Mouse (Mus musculus): ENCODE results near the gene Krt9. TPM values are rescaled to one million over a fixed set of nuclear protein-coding genes. Genes with fewer than 3 reads are reported as not detected.
"Not testable (repeated sequence)": the region's sequence is repeated elsewhere in the genome, so short reads cannot be mapped to it uniquely, and the experiment has no call there.

Gene Krt9
- polyA plus RNA-seq (2015; fragmentation: Nextera tagmentation; extraction: Ambion mirVana), result not detected in 2 replicates

GRCm38 (mm10) chr11:100192992-100193391, at the start of gene Krt9:
Krt9 (minus strand) TSS chr11:100193246.
- peak; percentile 42; the same call in 1 of the 2 replicates for ATAC-seq (ENCODE audit: low FRiP score, low TSS enrichment)
- Histone ChIP-seq H3K27me3 (ENCODE audit: insufficient read depth, low read length) (no peaks in the 10 kb centered on the region; the same call in 1 of the 2 replicates), H3K4me3 (ENCODE audit: low read length) (no peak within 1 kb of the TSS), H3K4me1 (ENCODE audit: insufficient read depth, low read length) (no peaks in the 10 kb centered on the region), H3K36me3 (ENCODE audit: insufficient read depth, low read length) (no peaks in the 10 kb centered on the region), H3K27ac (ENCODE audit: low read length) (no peak within 1 kb of the TSS), H3K9me3 (ENCODE audit: low read length) (no peaks in the 10 kb centered on the region), H3K9ac (replicated peaks; ENCODE audit: low read length) (no peak within 1 kb of the TSS), H3K4me2 (replicated peaks; ENCODE audit: low read depth, low read length) (no peak within 1 kb of the TSS)
- WGBS, result 20% methylated on average over 9 of the region's 9 CpGs

- not testable (repeated sequence) for H3K27ac ChIP-seq (ENCODE audit: low read length); H3K36me3 ChIP-seq (ENCODE audit: insufficient read depth, low read length); ATAC-seq (ENCODE audit: low FRiP score, low TSS enrichment); H3K9me3 ChIP-seq (ENCODE audit: low read length); H3K4me3 ChIP-seq (ENCODE audit: low read length); H3K9ac ChIP-seq (replicated peaks; ENCODE audit: low read length); H3K27me3 ChIP-seq (ENCODE audit: insufficient read depth, low read length); H3K4me1 ChIP-seq (ENCODE audit: insufficient read depth, low read length); H3K4me2 ChIP-seq (replicated peaks; ENCODE audit: low read depth, low read length)
- WGBS, result 89% methylated on average over 4 of the region's 4 CpGs
These were observed 47.2 kb upstream of the Krt9 start for GRCm38 (mm10) chr11:100240272-100240671.

- no peak overlapping the region for H3K4me3 ChIP-seq (ENCODE audit: low read length)
- peaks cover 6% of the 10 kb centered on the region; the same call in 1 of the 2 replicates for H3K9me3 ChIP-seq (ENCODE audit: low read length)
- H3K4me1 ChIP-seq (ENCODE audit: insufficient read depth, low read length), result no peaks in the 10 kb centered on the region
- H3K27me3 ChIP-seq (ENCODE audit: insufficient read depth, low read length), result no peaks in the 10 kb centered on the region
- H3K27ac ChIP-seq (ENCODE audit: low read length), result no peak overlapping the region
- no peak for ATAC-seq (ENCODE audit: low FRiP score, low TSS enrichment)
- no peaks in the 10 kb centered on the region for H3K36me3 ChIP-seq (ENCODE audit: insufficient read depth, low read length)
- H3K4me2 ChIP-seq (replicated peaks; ENCODE audit: low read depth, low read length), result no peak overlapping the region
- H3K9ac ChIP-seq (replicated peaks; ENCODE audit: low read length), result no peak overlapping the region
- WGBS, result 65% methylated on average over 8 of the region's 8 CpGs
These were observed 28.7 kb upstream of the Krt9 start for GRCm38 (mm10) chr11:100221741-100222140.

GRCm38 (mm10) chr11:100219304-100219703, 26.3 kb upstream of the Krt9 start:
- no peak overlapping the region for H3K9ac ChIP-seq (replicated peaks; ENCODE audit: low read length)
- 87% methylated on average over 4 of the region's 4 CpGs for WGBS
- no peak overlapping the region for H3K4me2 ChIP-seq (replicated peaks; ENCODE audit: low read depth, low read length)
- no peak for ATAC-seq (ENCODE audit: low FRiP score, low TSS enrichment)
- no peak overlapping the region for H3K4me3 ChIP-seq (ENCODE audit: low read length)
- no peaks in the 10 kb centered on the region for H3K36me3 ChIP-seq (ENCODE audit: insufficient read depth, low read length)
- no peaks in the 10 kb centered on the region for H3K4me1 ChIP-seq (ENCODE audit: insufficient read depth, low read length)
- no peak overlapping the region for H3K27ac ChIP-seq (ENCODE audit: low read length)
- no peaks in the 10 kb centered on the region for H3K27me3 ChIP-seq (ENCODE audit: insufficient read depth, low read length)
- H3K9me3 ChIP-seq (ENCODE audit: low read length), result no peaks in the 10 kb centered on the region

- no peaks in the 10 kb centered on the region for H3K36me3 ChIP-seq (ENCODE audit: insufficient read depth, low read length)
- no peak overlapping the region for H3K27ac ChIP-seq (ENCODE audit: low read length)
- no peak overlapping the region for H3K4me3 ChIP-seq (ENCODE audit: low read length)
- H3K9ac ChIP-seq (replicated peaks; ENCODE audit: low read length), result no peak overlapping the region
- 49% methylated on average over 6 of the region's 6 CpGs for WGBS
- ATAC-seq (ENCODE audit: low FRiP score, low TSS enrichment), result no peak
- no peaks in the 10 kb centered on the region for H3K27me3 ChIP-seq (ENCODE audit: insufficient read depth, low read length)
- no peaks in the 10 kb centered on the region for H3K9me3 ChIP-seq (ENCODE audit: low read length)
- H3K4me1 ChIP-seq (ENCODE audit: insufficient read depth, low read length), result no peaks in the 10 kb centered on the region
- no peak overlapping the region for H3K4me2 ChIP-seq (replicated peaks; ENCODE audit: low read depth, low read length)
These were observed 15.5 kb upstream of the Krt9 start for GRCm38 (mm10) chr11:100208542-100208941.

GRCm38 (mm10) chr11:100207498-100207897, 14.5 kb upstream of the Krt9 start, which contains the start of gene Krt14:
Krt14 (minus strand) TSS chr11:100207548.
- Histone ChIP-seq H3K27ac (ENCODE audit: low read length) (no peak within 1 kb of the TSS), H3K4me1 (ENCODE audit: insufficient read depth, low read length) (no peaks in the 10 kb centered on the region), H3K9me3 (ENCODE audit: low read length) (no peaks in the 10 kb centered on the region), H3K9ac (replicated peaks; ENCODE audit: low read length) (no peak within 1 kb of the TSS), H3K27me3 (ENCODE audit: insufficient read depth, low read length) (no peaks in the 10 kb centered on the region), H3K4me2 (replicated peaks; ENCODE audit: low read depth, low read length) (no peak within 1 kb of the TSS), H3K36me3 (ENCODE audit: insufficient read depth, low read length) (no peaks in the 10 kb centered on the region), H3K4me3 (ENCODE audit: low read length) (no peak within 1 kb of the TSS)
- WGBS, result 77% methylated on average over 8 of the region's 8 CpGs
- ATAC-seq (ENCODE audit: low FRiP score, low TSS enrichment), result no peak

- Histone ChIP-seq H3K4me3 (ENCODE audit: low read length) (no peak overlapping the region), H3K27me3 (ENCODE audit: insufficient read depth, low read length) (no peaks in the 10 kb centered on the region), H3K4me1 (ENCODE audit: insufficient read depth, low read length) (no peaks in the 10 kb centered on the region), H3K36me3 (ENCODE audit: insufficient read depth, low read length) (no peaks in the 10 kb centered on the region), H3K9me3 (ENCODE audit: low read length) (no peaks in the 10 kb centered on the region), H3K9ac (replicated peaks; ENCODE audit: low read length) (no peak overlapping the region), H3K4me2 (replicated peaks; ENCODE audit: low read depth, low read length) (no peak overlapping the region), H3K27ac (ENCODE audit: low read length) (no peak overlapping the region)
- 12% methylated on average over 6 of the region's 6 CpGs for WGBS
- no peak for ATAC-seq (ENCODE audit: low FRiP score, low TSS enrichment)
These were observed 10.4 kb upstream of the Krt9 start for GRCm38 (mm10) chr11:100203448-100203847.

- Histone ChIP-seq H3K4me2 (replicated peaks; ENCODE audit: low read depth, low read length) (no peak overlapping the region), H3K9ac (replicated peaks; ENCODE audit: low read length) (no peak overlapping the region), H3K9me3 (ENCODE audit: low read length) (no peaks in the 10 kb centered on the region), H3K27me3 (ENCODE audit: insufficient read depth, low read length) (no peaks in the 10 kb centered on the region), H3K36me3 (ENCODE audit: insufficient read depth, low read length) (no peaks in the 10 kb centered on the region), H3K27ac (ENCODE audit: low read length) (no peak overlapping the region), H3K4me1 (ENCODE audit: insufficient read depth, low read length) (no peaks in the 10 kb centered on the region), H3K4me3 (ENCODE audit: low read length) (no peak overlapping the region)
- 80% methylated on average over 4 of the region's 4 CpGs for WGBS
- ATAC-seq (ENCODE audit: low FRiP score, low TSS enrichment), result no peak
These were observed 9.9 kb upstream of the Krt9 start for GRCm38 (mm10) chr11:100202906-100203305.

- no peaks in the 10 kb centered on the region for H3K9me3 ChIP-seq (ENCODE audit: low read length)
- 49% methylated on average over 8 of the region's 8 CpGs for WGBS
- H3K4me1 ChIP-seq (ENCODE audit: insufficient read depth, low read length), result no peaks in the 10 kb centered on the region
- H3K27me3 ChIP-seq (ENCODE audit: insufficient read depth, low read length), result no peaks in the 10 kb centered on the region
- H3K36me3 ChIP-seq (ENCODE audit: insufficient read depth, low read length), result no peaks in the 10 kb centered on the region
- ATAC-seq (ENCODE audit: low FRiP score, low TSS enrichment), result no peak
- no peak overlapping the region for H3K27ac ChIP-seq (ENCODE audit: low read length)
- no peak overlapping the region for H3K4me3 ChIP-seq (ENCODE audit: low read length)
- H3K9ac ChIP-seq (replicated peaks; ENCODE audit: low read length), result no peak overlapping the region
- H3K4me2 ChIP-seq (replicated peaks; ENCODE audit: low read depth, low read length), result no peak overlapping the region
These were observed 7.2 kb upstream of the Krt9 start for GRCm38 (mm10) chr11:100200104-100200820.

- no peaks in the 10 kb centered on the region for H3K27me3 ChIP-seq (ENCODE audit: insufficient read depth, low read length)
- H3K36me3 ChIP-seq (ENCODE audit: insufficient read depth, low read length), result no peaks in the 10 kb centered on the region
- H3K9ac ChIP-seq (replicated peaks; ENCODE audit: low read length), result no peak overlapping the region
- H3K4me1 ChIP-seq (ENCODE audit: insufficient read depth, low read length), result no peaks in the 10 kb centered on the region
- H3K9me3 ChIP-seq (ENCODE audit: low read length), result no peaks in the 10 kb centered on the region
- H3K4me3 ChIP-seq (ENCODE audit: low read length), result no peak overlapping the region
- ATAC-seq (ENCODE audit: low FRiP score, low TSS enrichment), result no peak
- whole genome bisulfite sequencing, result 82% methylated on average over 4 of the region's 4 CpGs
- H3K4me2 ChIP-seq (replicated peaks; ENCODE audit: low read depth, low read length), result no peak overlapping the region
- no peak overlapping the region for H3K27ac ChIP-seq (ENCODE audit: low read length)
These were observed 5.6 kb upstream of the Krt9 start for GRCm38 (mm10) chr11:100198666-100199065.
